Mouse (Mus musculus): Measurements from ENCODE around the gene Dennd2d. TPM values are rescaled to one million over a fixed set of nuclear protein-coding genes. Genes with fewer than 3 reads are reported as not detected.

Gene Dennd2d
- 6.2 TPM for polyA plus RNA-seq (2014; fragmentation: Illumina TruSeq; extraction: RNeasy Lipid Tissue Mini Kit (QIAGEN cat#74804); ENCODE audit: low read depth, low replicate concordance)

GRCm38 (mm10) chr3:106482281-106483081, at the start of gene Dennd2d:
Dennd2d (plus strand) TSS chr3:106482405.

GRCm38 (mm10) chr3:106547171-106547923, 65.1 kb downstream of the Dennd2d start, which contains the start of the genes Dram2 and Cept1:
Dram2 (plus strand) TSS chr3:106547798.
Cept1 (minus strand) TSS chr3:106547802.

Other genes starting within 250 kb of the Dennd2d start
- not detected for gene Chil6, start 76.2 kb upstream of the Dennd2d start, polyA plus RNA-seq (2014; fragmentation: Illumina TruSeq; extraction: RNeasy Lipid Tissue Mini Kit (QIAGEN cat#74804); ENCODE audit: low read depth, low replicate concordance)
- gene Dram2, start 65.4 kb downstream of the Dennd2d start, polyA plus RNA-seq (2014; fragmentation: Illumina TruSeq; extraction: RNeasy Lipid Tissue Mini Kit (QIAGEN cat#74804); ENCODE audit: low read depth, low replicate concordance): 318 TPM
- gene Cept1, start 65.4 kb downstream of the Dennd2d start, polyA plus RNA-seq (2014; fragmentation: Illumina TruSeq; extraction: RNeasy Lipid Tissue Mini Kit (QIAGEN cat#74804); ENCODE audit: low read depth, low replicate concordance): 126 TPM
- gene Lrif1, start 202.6 kb downstream of the Dennd2d start, polyA plus RNA-seq (2014; fragmentation: Illumina TruSeq; extraction: RNeasy Lipid Tissue Mini Kit (QIAGEN cat#74804); ENCODE audit: low read depth, low replicate concordance): 92.0 TPM

Measured in adrenal gland, adult 10 weeks (tissue).